Comparison of ENCODE assay signal across 22 mouse cellular contexts in the genomic region with DNA sequence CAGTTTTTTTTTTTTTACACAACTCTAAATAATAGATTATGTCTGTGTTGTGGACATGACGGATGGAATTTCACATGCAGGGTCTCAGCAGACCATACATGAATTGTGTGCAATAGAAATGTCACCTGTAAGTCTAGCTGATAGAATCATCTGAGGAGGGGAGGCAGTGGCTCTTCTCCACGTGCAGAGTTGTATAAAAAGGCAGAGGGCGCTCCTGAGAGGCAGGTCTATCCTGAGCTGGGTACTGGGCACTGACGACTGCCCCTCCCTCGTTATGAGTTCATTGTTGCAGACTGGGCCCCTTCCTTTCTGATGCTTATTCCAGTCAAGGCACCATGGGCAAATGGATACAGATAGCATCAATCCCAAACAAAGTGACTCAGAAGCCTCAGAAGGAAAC.
DNase-seq lines count a peak whose midpoint lies in the region; ATAC-seq and TF ChIP-seq lines count a peak whose summit lies in the region.
"Had no signal": no experiment of that assay in that cellular context is flagged by ENCODE, and none has a peak within 500 bp of the region (broad histone marks: within the 10 kb centered on the region; RNA-seq: fewer than 3 reads in every experiment).

No protein-coding gene starts in this region.

- H3K27me3 ChIP-seq in hindbrain, postnatal 0 days (ENCODE audit: insufficient read depth, low read length): no peaks in the 10 kb centered on the region
- no peaks in the 10 kb centered on the region for H3K27me3 ChIP-seq in hindbrain, embryonic 13.5 days
- H3K27me3 ChIP-seq in midbrain, embryonic 14.5 days (ENCODE audit: control insufficient read depth, insufficient read depth, low read length): no peaks in the 10 kb centered on the region
- H3K27me3 ChIP-seq in midbrain, embryonic 13.5 days: no peaks in the 10 kb centered on the region
- H3K27me3 ChIP-seq: embryonic facial prominence, embryonic 15.5 days; hindbrain, embryonic 12.5 days; intestine, embryonic 15.5 days had no signal

- H3K9ac ChIP-seq in hindbrain, postnatal 0 days (replicated peaks; ENCODE audit: low read length): no peak overlapping the region
- H3K9ac ChIP-seq in hindbrain, embryonic 13.5 days: no peak overlapping the region
- no peak overlapping the region for H3K9ac ChIP-seq in midbrain, embryonic 14.5 days (replicated peaks; ENCODE audit: low read length)
- no peak overlapping the region for H3K9ac ChIP-seq in midbrain, embryonic 13.5 days (replicated peaks)
- H3K9ac ChIP-seq: embryonic facial prominence, embryonic 15.5 days; heart, embryonic 13.5 days; hindbrain, embryonic 12.5 days; intestine, embryonic 15.5 days had no signal

- WGBS in hindbrain, postnatal 0 days: 63% methylated on average over 5 of the region's 5 CpGs
- WGBS in hindbrain, embryonic 13.5 days: 74% methylated on average over 5 of the region's 5 CpGs
- 68% methylated on average over 5 of the region's 5 CpGs for WGBS in midbrain, embryonic 14.5 days
- 68% methylated on average over 5 of the region's 5 CpGs for WGBS in midbrain, embryonic 13.5 days

- no peaks in the 10 kb centered on the region for H3K4me1 ChIP-seq in hindbrain, postnatal 0 days (ENCODE audit: insufficient read depth, low read length)
- peaks cover 19% of the 10 kb centered on the region for H3K4me1 ChIP-seq in hindbrain, embryonic 13.5 days (replicated peaks)
- peaks cover 10% of the 10 kb centered on the region for H3K4me1 ChIP-seq in midbrain, embryonic 14.5 days (ENCODE audit: control insufficient read depth, insufficient read depth, low read length)
- H3K4me1 ChIP-seq in midbrain, embryonic 13.5 days (replicated peaks): peaks cover 15% of the 10 kb centered on the region
- H3K4me1 ChIP-seq: embryonic facial prominence, embryonic 15.5 days; heart, embryonic 13.5 days; intestine, embryonic 15.5 days had no signal

- H3K4me3 ChIP-seq in hindbrain, postnatal 0 days (ENCODE audit: low read length): no peak overlapping the region
- no peak overlapping the region for H3K4me3 ChIP-seq in hindbrain, embryonic 13.5 days
- H3K4me3 ChIP-seq in midbrain, embryonic 14.5 days (replicated peaks; ENCODE audit: low read depth, low read length): no peak overlapping the region
- H3K4me3 ChIP-seq in midbrain, embryonic 13.5 days (replicated peaks): no peak overlapping the region
- H3K4me3 ChIP-seq: embryonic facial prominence, embryonic 15.5 days; erythroblast, embryonic 14.5 days; forebrain, embryonic 10.5 days; heart, embryonic 13.5 days; hindbrain, embryonic 12.5 days; intestine, embryonic 15.5 days had no signal

- H3K9me3 ChIP-seq in hindbrain, postnatal 0 days (ENCODE audit: low read length): no peaks in the 10 kb centered on the region
- H3K9me3 ChIP-seq in hindbrain, embryonic 13.5 days: no peaks in the 10 kb centered on the region
- no peaks in the 10 kb centered on the region for H3K9me3 ChIP-seq in midbrain, embryonic 14.5 days (ENCODE audit: control insufficient read depth, low read length)
- no peaks in the 10 kb centered on the region for H3K9me3 ChIP-seq in midbrain, embryonic 13.5 days
- H3K9me3 ChIP-seq: embryonic facial prominence, embryonic 15.5 days; forebrain, embryonic 10.5 days; heart, embryonic 13.5 days; hindbrain, embryonic 12.5 days; intestine, embryonic 15.5 days had no signal

- TF ChIP-seq CTCF in hindbrain, postnatal 0 days (IDR thresholded peaks at IDR 0.05; ENCODE audit: low read depth): peak; percentile 22

- peak; percentile 6 for DNase-seq in embryo, embryonic 11 days
- DNase-seq in embryo, embryonic 10 days (ENCODE audit: low spot score): no peak
- DNase-seq in hindbrain, postnatal 0 days (ENCODE audit: low spot score): no peak
- DNase-seq in midbrain, embryonic 14.5 days: no peak
- no peak for DNase-seq in neural tube, embryonic 10.5 days (ENCODE audit: extremely low spot score, low spot score)
- DNase-seq: adrenal gland, postnatal 10 days; B cell, adult 2 months; cerebellum, adult 11-12 months; cerebellum, adult 9-10 months; gastrocnemius, postnatal 36 days; heart, postnatal 4 days had no signal

- H3K27ac ChIP-seq in hindbrain, postnatal 0 days: no peak overlapping the region
- no peak overlapping the region for H3K27ac ChIP-seq in hindbrain, embryonic 13.5 days
- 0 out of 2 replicates have a peak overlapping the region, but pooled peaks have one; percentile 32 for H3K27ac ChIP-seq in midbrain, embryonic 14.5 days (replicated peaks; ENCODE audit: low read depth, low read length)
- H3K27ac ChIP-seq in midbrain, embryonic 13.5 days: no peak overlapping the region
- H3K27ac ChIP-seq: embryonic facial prominence, embryonic 15.5 days; forebrain, embryonic 10.5 days; heart, embryonic 13.5 days; hindbrain, embryonic 12.5 days; intestine, embryonic 15.5 days had no signal

- no peak overlapping the region for H3K4me2 ChIP-seq in hindbrain, postnatal 0 days (ENCODE audit: low read depth, low read length)
- no peak overlapping the region for H3K4me2 ChIP-seq in hindbrain, embryonic 13.5 days
- no peak overlapping the region for H3K4me2 ChIP-seq in midbrain, embryonic 14.5 days (ENCODE audit: low read length)
- no peak overlapping the region for H3K4me2 ChIP-seq in midbrain, embryonic 13.5 days (replicated peaks)
- H3K4me2 ChIP-seq: embryonic facial prominence, embryonic 15.5 days; heart, embryonic 13.5 days; hindbrain, embryonic 12.5 days; intestine, embryonic 15.5 days had no signal

- H3K36me3 ChIP-seq in hindbrain, postnatal 0 days (ENCODE audit: insufficient read depth, low read length): no peaks in the 10 kb centered on the region
- H3K36me3 ChIP-seq in hindbrain, embryonic 13.5 days: peaks cover 6% of the 10 kb centered on the region
- H3K36me3 ChIP-seq in midbrain, embryonic 14.5 days (ENCODE audit: control insufficient read depth, insufficient read depth, low read length): peaks cover 17% of the 10 kb centered on the region
- peaks cover 5% of the 10 kb centered on the region for H3K36me3 ChIP-seq in midbrain, embryonic 13.5 days
- H3K36me3 ChIP-seq: embryonic facial prominence, embryonic 15.5 days; forebrain, embryonic 10.5 days; G1E; heart, embryonic 13.5 days; hindbrain, embryonic 12.5 days; intestine, embryonic 15.5 days had no signal

- ATAC-seq in hindbrain, postnatal 0 days: no peak
- no peak for ATAC-seq in hindbrain, embryonic 13.5 days (ENCODE audit: low FRiP score)
- no peak for ATAC-seq in midbrain, embryonic 14.5 days (ENCODE audit: low FRiP score, low TSS enrichment)
- no peak for ATAC-seq in midbrain, embryonic 13.5 days
- ATAC-seq: CD4-positive, CD25-positive, alpha-beta regulatory T cell, adult 4 months; forebrain, embryonic 14.5 days; intestine, embryonic 15.5 days had no signal
